In genomic region chr13:18868825-18869224, GRCm38 (mm10) we compare ENCODE assay signal across 19 mouse cellular contexts.
DNase-seq lines count a peak whose midpoint lies in the region; ATAC-seq and TF ChIP-seq lines count a peak whose summit lies in the region.
"Had no signal": no experiment of that assay in that cellular context is flagged by ENCODE, and none has a peak within 500 bp of the region (broad histone marks: within the 10 kb centered on the region; RNA-seq: fewer than 3 reads in every experiment).

No protein-coding gene starts in this region.

- H3K4me3 ChIP-seq in heart, embryonic 10.5 days: no peak overlapping the region
- H3K4me3 ChIP-seq in kidney, embryonic 15.5 days (replicated peaks): no peak overlapping the region
- H3K4me3 ChIP-seq in liver, postnatal 0 days (ENCODE audit: low read depth, low read length): no peak overlapping the region
- H3K4me3 ChIP-seq in liver, embryonic 12.5 days: no peak overlapping the region
- H3K4me3 ChIP-seq in olfactory bulb, adult 2 months (ENCODE audit: insufficient read depth, low read depth, low read length): no peak overlapping the region
- H3K4me3 ChIP-seq: embryonic facial prominence, embryonic 10.5 days; forebrain, embryonic 15.5 days; limb, embryonic 13.5 days; midbrain, embryonic 10.5 days; stomach, embryonic 15.5 days had no signal

- TF ChIP-seq POLR2A in olfactory bulb, adult 2 months (IDR thresholded peaks at IDR 0.05; ENCODE audit: insufficient read depth, low read depth, low read length): no peak

- H3K4me1 ChIP-seq in heart, embryonic 10.5 days: no peaks in the 10 kb centered on the region
- H3K4me1 ChIP-seq in kidney, embryonic 15.5 days: peaks cover 6% of the 10 kb centered on the region
- H3K4me1 ChIP-seq in liver, postnatal 0 days (ENCODE audit: insufficient read depth): 0 out of 2 replicates have a peak, but pooled peaks cover 2% of the 10 kb centered on the region
- H3K4me1 ChIP-seq in liver, embryonic 12.5 days: no peaks in the 10 kb centered on the region
- peaks cover 7% of the 10 kb centered on the region for H3K4me1 ChIP-seq in olfactory bulb, adult 2 months (ENCODE audit: control insufficient read depth, insufficient read depth, low read length)
- H3K4me1 ChIP-seq: embryonic facial prominence, embryonic 10.5 days; midbrain, embryonic 10.5 days; stomach, embryonic 15.5 days had no signal

- H3K27ac ChIP-seq in heart, embryonic 10.5 days: no peak overlapping the region
- peak overlapping the region; percentile 60 for H3K27ac ChIP-seq in kidney, embryonic 15.5 days
- H3K27ac ChIP-seq in liver, postnatal 0 days (ENCODE audit: low read depth): no peak overlapping the region
- no peak overlapping the region for H3K27ac ChIP-seq in liver, embryonic 12.5 days
- 0 out of 2 replicates have a peak overlapping the region, but pooled peaks have one; percentile 7 for H3K27ac ChIP-seq in olfactory bulb, adult 2 months (ENCODE audit: insufficient read depth, low read depth, low read length)
- H3K27ac ChIP-seq: embryonic facial prominence, embryonic 10.5 days; midbrain, embryonic 10.5 days; stomach, embryonic 15.5 days had no signal

- no peak for TF ChIP-seq CTCF in liver, postnatal 0 days (IDR thresholded peaks at IDR 0.05; ENCODE audit: low read depth)
- no peak for TF ChIP-seq CTCF in olfactory bulb, adult 2 months (IDR thresholded peaks at IDR 0.05; ENCODE audit: insufficient read depth, low read depth, low read length)

- no peaks in the 10 kb centered on the region for H3K27me3 ChIP-seq in heart, embryonic 10.5 days (ENCODE audit: insufficient read depth, poor library complexity, severe bottlenecking)
- no peaks in the 10 kb centered on the region for H3K27me3 ChIP-seq in kidney, embryonic 15.5 days
- no peaks in the 10 kb centered on the region for H3K27me3 ChIP-seq in liver, postnatal 0 days (ENCODE audit: insufficient read depth, low read length)
- no peaks in the 10 kb centered on the region for H3K27me3 ChIP-seq in liver, embryonic 12.5 days (replicated peaks)
- H3K27me3 ChIP-seq: CH12.LX; forebrain, embryonic 15.5 days; limb, embryonic 13.5 days; Patski; stomach, embryonic 15.5 days had no signal

- ATAC-seq in kidney, embryonic 15.5 days (replicated peaks; ENCODE audit: low FRiP score): no peak; the same call in 1 of the 2 replicates
- ATAC-seq in liver, postnatal 0 days: peak; percentile 70
- ATAC-seq in liver, embryonic 12.5 days: no peak

- no peaks in the 10 kb centered on the region for H3K9me3 ChIP-seq in heart, embryonic 10.5 days
- no peaks in the 10 kb centered on the region for H3K9me3 ChIP-seq in kidney, embryonic 15.5 days (replicated peaks)
- no peaks in the 10 kb centered on the region for H3K9me3 ChIP-seq in liver, postnatal 0 days (ENCODE audit: low read length)
- no peaks in the 10 kb centered on the region for H3K9me3 ChIP-seq in liver, embryonic 12.5 days (replicated peaks)
- H3K9me3 ChIP-seq: embryonic facial prominence, embryonic 10.5 days; forebrain, embryonic 15.5 days; G1E; limb, embryonic 13.5 days; midbrain, embryonic 10.5 days; stomach, embryonic 15.5 days had no signal

- 89% methylated on average over 5 of the region's 5 CpGs for WGBS in heart, embryonic 10.5 days
- WGBS in kidney, embryonic 15.5 days: 70% methylated on average over 5 of the region's 5 CpGs
- 77% methylated on average over 5 of the region's 5 CpGs for WGBS in liver, postnatal 0 days (ENCODE audit: insufficient replicate concordance)
- 78% methylated on average over 5 of the region's 5 CpGs for WGBS in liver, embryonic 12.5 days (ENCODE audit: insufficient replicate concordance)
- 76% methylated on average over 5 of the region's 5 CpGs for WGBS in olfactory bulb, adult 2 months

- no peak overlapping the region for H3K9ac ChIP-seq in kidney, embryonic 15.5 days
- H3K9ac ChIP-seq in liver, postnatal 0 days (replicated peaks): no peak overlapping the region
- H3K9ac ChIP-seq in liver, embryonic 12.5 days: no peak overlapping the region
- H3K9ac ChIP-seq: forebrain, embryonic 15.5 days; limb, embryonic 13.5 days; stomach, embryonic 15.5 days had no signal

- H3K36me3 ChIP-seq in heart, embryonic 10.5 days: peaks cover 3% of the 10 kb centered on the region; the same call in 1 of the 2 replicates
- H3K36me3 ChIP-seq in kidney, embryonic 15.5 days: peaks cover 3% of the 10 kb centered on the region
- no peaks in the 10 kb centered on the region for H3K36me3 ChIP-seq in liver, postnatal 0 days (replicated peaks; ENCODE audit: insufficient read depth, low read length)
- H3K36me3 ChIP-seq in liver, embryonic 12.5 days: peaks cover 6% of the 10 kb centered on the region
- H3K36me3 ChIP-seq: stomach, embryonic 15.5 days had no signal

- TF ChIP-seq EP300 in liver, postnatal 0 days (IDR thresholded peaks at IDR 0.05; ENCODE audit: low read depth): no peak

- no peak overlapping the region for H3K4me2 ChIP-seq in kidney, embryonic 15.5 days
- H3K4me2 ChIP-seq in liver, postnatal 0 days (ENCODE audit: low read depth, low read length): no peak overlapping the region
- no peak overlapping the region for H3K4me2 ChIP-seq in liver, embryonic 12.5 days
- H3K4me2 ChIP-seq: forebrain, embryonic 15.5 days; heart, embryonic 11.5 days; limb, embryonic 13.5 days; stomach, embryonic 15.5 days had no signal

- DNase-seq in heart, adult 11 months: peak; percentile 80
- DNase-seq in heart, embryonic 10.5 days (ENCODE audit: low spot score): no peak
- DNase-seq in kidney, postnatal 10 days: no peak
- DNase-seq in liver, postnatal 0 days: no peak
- DNase-seq: B cell, adult 2 months; thymus, adult 18-20 months; thymus, postnatal 4 days had no signal

Comparison
In these comparisons a context has a peak if more than half of its experiments do, and no peak if none do; other contexts are left out.
1. H3K27ac ChIP-seq: peak in kidney, embryonic 15.5 days (single experiment) and olfactory bulb, adult 2 months (single experiment); none in heart, embryonic 10.5 days (single experiment), liver, postnatal 0 days (single experiment) and liver, embryonic 12.5 days (single experiment).